Mouse (Mus musculus): ENCODE data around the gene Irf4.

- TF ChIP-seq POLR2A (IDR thresholded peaks at IDR 0.05; ENCODE audit: insufficient read length, low read depth) (no peak), POLR2AphosphoS2 (IDR thresholded peaks at IDR 0.05; ENCODE audit: insufficient read length, low read depth) (no peak), MYOD1 (IDR thresholded peaks at IDR 0.05; ENCODE audit: control insufficient read depth in 1 of 3, insufficient read length in 2 of 3, low read depth in 2 of 3) (peak in 1 of 3 experiments; percentile 18), MAX (IDR thresholded peaks at IDR 0.05; ENCODE audit: low read depth) (no peak)
Measured at GRCm38 (mm10) chr13:30704246-30705095, 44.6 kb upstream of the Irf4 start.
